Mouse (Mus musculus) right cerebral cortex, postnatal 36 days (tissue): ENCODE measurements around the gene Fbxo42.

Experiments
- DNase-seq, 2 experiments: peaks; one replicate each; pipeline ENCODE4 v3.0.0; 2022; ENCODE audit warnings: low spot score in 2 of 2, mixed read lengths in 1 of 2

Gene Fbxo42

DNA sequence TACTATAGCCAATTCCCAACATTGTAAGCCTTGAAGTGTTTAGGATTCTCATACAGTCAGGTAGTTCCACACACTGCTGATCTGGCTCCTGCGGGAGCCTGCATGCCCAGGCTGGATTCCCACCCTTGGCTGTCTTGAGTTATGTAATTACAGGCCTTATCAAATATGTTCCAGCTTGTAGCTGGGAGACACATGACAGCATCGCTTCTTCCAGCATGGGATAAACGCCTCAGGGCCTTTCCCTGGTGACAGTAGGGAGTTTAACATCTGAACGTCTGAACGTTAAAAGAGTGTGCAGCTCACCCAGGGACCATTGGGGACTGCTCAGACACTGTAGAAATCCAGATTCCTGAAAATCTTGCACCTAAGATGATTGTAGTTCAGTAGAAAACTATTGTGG lies 28.1 kb downstream of the Fbxo42 start:
- no peak for DNase-seq

DNA sequence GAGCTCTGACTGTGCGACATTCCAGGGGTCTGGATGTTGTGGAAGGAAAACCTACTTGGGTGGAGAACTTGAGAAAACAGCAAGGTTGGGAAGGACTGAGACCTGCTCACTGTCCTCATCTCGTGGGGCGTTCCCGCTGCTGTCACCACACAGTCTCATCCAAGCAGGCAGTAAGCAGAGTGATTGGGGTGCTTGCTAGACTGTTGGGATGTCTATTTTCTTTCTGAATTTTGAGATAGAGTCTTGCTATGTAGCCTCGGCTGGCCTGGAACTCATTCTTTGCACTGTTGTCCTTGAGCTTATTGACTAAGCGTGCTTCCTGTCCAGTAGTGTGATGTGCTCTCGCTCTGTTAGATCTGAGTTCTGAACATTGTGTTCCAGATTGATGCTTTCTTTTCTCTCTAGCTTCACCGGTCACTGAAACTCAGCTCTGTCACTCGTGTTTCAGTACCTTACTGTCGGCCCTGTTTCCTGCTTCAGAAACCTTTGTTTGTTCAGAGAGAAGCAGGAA lies 28.7 kb downstream of the Fbxo42 start:
- DNase-seq = no peak

DNA sequence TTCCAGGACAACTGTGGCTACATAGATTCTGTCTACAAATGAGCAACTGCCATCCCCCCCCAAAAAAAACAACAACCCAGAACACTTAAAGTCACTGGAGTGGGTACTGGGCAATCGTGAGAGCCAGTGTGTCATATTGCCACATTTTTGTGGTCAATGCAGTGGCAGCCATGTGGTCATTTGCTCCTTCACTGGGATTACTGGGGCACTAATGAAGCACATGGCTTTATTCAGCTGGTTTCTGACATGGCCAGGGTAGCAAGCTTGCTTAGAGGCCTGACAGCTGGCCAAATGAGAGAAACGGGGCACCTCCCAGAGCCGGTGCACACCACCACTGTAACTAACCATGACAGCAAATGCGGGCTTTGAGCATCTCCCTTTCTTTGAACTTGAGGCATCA lies 30.8 kb downstream of the Fbxo42 start:
- no peak for DNase-seq

DNA sequence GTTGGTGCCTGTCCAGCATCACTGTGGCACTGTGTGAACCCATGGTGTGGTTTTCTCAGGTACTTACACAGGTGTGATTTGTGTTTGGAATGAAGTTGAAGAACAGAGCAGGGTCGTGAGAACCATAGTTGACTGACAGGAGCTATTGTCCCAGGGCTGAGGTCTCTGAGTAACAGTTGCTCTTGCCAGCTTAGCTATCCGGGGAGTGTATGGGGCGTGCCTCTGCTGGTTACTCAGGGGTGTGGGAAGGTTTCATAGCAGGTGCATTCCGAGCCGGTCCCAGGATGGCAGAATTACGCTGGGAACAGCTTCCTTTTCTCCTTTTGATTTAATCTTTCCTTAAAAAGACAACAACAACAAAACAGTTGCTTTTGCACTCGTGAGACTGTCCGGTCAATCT lies 33.1 kb downstream of the Fbxo42 start:
- no peak for DNase-seq

DNA sequence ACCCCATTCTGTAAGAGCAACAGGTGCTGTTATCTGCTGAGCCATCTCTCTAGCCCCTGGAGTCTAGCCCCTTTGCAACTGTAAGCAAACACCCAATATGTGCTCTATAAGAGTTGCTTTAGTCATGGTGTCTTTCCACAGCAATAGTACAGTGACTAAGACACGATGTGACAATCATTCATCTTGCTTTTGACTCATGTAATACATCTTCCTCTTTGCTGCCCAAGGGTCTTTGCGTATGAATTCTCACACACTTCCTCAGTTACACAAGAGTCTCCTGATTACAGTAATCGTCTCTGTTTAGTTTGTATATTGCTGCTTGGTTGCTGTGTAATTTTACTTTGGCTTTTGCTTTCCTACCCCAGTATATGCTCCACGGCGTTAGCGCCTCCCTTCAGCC lies 34.3 kb downstream of the Fbxo42 start:
- DNase-seq = no peak

DNA sequence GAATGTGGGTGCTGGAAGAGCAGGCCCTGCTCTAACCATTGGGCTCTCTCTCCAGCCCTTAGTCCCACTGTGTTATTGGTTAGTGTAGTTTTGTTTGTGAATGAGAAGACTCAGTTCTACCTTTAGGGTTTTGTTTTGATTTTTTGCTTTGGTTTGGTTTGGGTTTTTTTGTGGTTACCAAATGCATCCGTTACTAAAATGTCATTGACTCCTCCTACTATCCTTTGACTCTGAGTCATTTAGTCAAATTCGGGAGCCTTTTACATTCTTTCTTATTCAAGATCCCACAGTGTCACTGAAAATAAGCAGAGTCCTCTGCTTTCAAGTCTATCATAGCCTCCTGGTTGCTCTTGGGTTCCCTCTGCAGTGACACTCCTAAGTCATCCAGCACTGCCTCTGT lies 36.2 kb downstream of the Fbxo42 start:
- no peak for DNase-seq

DNA sequence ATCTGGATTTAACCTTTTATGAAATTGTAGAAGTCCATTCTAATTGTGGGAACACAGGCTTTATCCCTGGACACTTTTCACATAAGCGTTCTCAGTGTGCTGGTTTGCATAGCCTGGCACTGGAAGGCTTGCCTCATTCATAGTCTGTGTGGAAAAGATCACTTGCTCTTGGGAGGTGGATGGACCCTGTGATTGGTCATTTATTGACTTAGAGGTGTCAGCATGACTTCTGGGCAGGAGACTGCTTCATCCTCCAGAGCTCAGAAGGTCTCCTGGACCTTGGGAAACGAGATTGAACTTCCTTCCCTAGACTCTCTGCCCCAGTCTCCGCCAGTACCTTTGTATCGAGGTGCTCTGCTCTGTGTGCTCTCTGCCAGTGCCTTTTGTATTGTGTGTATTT lies 36.7 kb downstream of the Fbxo42 start:
- DNase-seq = no peak

DNA sequence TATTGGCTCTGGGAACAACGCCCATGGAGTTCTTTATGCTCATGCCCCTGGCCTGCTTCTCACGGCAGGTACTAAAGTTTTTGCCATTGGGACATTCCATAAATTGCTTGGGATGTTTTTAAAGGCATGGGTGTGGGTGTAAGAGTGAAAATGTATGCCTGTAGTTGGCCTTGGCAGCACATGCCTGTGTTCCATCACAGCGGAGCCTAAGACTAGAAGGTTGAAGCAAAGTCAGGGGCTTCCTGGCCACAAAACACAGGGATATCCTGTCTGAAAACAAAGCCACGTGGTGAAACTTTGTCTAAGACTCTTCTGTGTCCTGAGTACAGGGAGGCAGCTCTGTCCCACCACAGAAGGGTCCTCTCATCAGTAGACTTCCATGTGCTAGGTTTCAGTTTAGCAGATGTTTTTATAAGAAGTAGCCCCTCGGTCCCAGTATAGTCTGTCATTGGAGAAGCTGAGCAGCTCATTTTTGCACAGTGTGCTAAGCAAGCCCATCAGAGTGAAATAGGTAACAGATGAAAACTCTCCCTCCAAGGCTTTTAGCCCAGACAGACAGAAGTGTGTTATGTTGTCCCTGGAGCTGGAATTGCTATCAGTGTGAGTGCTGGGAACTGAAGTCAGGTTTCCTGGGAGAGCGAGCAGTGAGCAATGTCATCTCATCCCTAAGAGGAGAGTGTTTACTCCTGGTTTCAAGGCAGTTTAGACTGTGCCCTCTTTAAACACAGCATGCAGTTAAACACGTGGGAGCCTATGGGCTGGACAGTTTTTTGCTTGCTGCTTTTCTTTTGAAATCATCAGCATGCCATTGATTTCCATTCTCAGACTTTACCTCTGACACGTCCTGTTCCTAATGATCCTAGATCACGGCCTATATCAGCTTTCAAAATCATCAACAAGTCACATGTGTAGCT lies 39.5 kb downstream of the Fbxo42 start:
- DNase-seq = no peak

DNA sequence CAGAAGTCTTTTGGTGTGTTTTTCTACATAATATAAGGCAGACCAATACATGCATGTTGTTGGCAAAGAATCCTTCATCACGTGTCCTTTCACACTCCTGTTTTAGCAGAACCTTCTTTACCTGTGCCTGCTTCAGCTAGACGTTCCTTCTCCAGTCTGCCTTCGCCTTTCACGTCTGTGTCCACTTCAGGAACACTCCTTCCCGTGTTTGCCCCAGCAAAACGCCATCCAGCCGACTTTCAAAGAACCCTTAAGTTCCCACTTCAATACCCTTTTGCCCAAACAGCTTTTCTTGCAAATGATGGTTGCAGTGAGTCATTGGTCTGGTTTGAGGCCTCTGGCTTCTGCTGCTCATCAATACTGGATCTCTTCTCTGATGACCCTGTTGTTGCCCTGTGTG lies 43.6 kb downstream of the Fbxo42 start:
- no peak for DNase-seq

DNA sequence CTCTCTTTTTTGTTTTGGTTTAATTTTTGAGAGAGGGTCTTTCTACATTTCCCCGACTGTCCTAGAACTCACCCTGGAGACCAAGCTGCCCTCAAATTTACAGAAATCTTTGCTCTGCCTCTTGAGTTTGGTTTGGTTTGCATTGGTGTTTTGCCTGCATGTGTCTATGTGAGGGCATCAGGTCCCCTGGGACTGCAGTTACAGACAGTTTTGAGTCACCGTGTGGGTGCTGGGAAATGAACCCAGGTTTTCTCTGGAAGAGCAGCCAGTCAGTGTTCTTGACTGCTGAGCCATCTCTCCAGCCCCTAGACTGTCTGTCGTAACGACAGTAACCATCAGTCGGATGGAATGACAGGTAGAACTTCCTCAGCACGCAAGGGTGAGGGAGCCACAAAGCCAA lies 46.8 kb downstream of the Fbxo42 start:
- DNase-seq = no peak

DNA sequence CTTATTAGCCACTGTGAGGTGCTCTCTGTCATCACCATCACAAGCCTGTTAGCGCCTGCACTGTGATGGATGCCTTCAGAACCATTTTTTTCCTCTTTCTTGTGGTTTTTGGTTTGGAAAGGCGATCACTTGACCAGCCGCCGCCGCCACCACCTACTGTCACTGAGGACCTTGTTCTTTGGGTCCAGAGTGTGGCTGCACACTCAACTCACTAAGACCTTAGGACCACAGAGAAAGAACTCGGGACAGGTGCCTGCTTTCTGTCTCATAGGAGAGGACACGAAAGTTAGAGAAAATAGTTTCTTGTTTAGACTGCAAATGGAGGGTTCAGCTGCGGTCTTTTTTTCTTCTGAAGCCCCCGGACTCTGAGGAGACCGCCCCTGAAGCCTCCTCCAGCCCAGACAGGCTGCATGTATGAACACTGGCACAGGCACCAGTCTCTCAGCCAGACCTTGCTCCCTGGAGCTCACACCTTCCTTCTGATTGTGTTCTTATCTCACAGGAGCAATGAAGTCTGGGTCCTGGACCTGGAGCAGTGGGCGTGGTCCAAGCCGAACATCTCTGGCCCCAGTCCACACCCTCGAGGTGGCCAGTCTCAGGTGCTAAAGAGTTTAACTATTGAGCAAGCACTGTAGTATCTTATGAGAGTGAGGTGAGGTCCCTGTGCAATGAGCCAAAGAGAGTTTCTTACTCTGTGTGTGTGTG lies 49.4 kb downstream of the Fbxo42 start:
- DNase-seq = no peak

DNA sequence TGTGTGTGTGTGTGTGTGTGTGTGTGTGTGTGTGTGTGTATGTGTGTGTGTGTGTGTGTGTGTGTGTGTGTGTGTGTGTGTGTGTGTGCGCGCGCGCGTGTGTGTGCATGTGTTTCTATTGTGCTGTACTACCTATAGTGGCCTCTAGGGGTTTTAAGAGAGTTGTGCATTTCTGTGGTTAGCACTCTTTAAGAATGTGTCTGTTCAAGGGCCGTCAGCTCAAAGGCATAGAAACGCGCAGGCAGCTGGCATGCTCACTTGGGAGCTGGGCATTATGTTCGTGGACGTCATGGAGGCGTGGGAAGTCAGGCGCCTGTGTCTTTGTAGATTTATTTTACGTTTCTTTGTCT lies 49.9 kb downstream of the Fbxo42 start:
- no peak for DNase-seq

DNA sequence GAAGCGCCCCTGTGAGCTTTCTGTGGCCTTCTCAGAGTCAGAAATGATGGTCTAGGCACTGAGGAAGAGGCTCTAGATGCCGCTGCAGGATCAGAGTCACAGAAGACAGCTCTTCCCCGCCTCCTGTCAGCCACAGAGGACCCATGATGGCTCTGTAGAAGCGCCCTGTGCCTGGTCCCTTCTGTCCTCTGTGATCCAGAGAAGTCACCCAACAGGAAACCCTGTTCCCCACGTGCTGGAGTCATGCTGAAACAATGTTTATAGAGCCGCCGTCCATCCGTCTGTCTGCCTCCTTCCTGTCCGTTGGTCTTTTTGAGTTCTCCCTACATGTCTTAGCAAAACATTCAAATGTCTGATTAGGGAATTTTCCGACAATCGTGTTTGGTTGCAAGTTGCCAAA lies 53.2 kb downstream of the Fbxo42 start:
- no peak for DNase-seq

DNA sequence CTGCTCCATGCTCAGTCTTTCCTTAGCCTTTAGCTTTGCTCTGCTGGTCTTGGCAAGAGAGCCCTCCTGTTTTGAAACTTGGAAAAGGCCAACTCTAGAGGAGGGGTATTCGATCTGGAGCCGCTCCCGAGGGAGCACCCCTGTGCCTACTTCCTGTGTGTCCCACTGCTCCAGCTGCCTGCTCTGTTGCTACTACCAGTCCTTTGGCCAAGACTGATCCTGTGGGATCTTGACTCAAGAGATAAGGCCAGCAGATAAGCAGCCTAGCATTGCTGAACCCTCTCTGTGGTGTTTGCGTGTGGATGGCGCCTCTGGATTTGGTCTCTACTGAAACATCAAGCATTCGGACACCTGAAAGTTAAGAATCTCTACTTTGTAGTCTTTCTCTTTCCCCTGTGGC lies 54.5 kb downstream of the Fbxo42 start:
- no peak for DNase-seq

DNA sequence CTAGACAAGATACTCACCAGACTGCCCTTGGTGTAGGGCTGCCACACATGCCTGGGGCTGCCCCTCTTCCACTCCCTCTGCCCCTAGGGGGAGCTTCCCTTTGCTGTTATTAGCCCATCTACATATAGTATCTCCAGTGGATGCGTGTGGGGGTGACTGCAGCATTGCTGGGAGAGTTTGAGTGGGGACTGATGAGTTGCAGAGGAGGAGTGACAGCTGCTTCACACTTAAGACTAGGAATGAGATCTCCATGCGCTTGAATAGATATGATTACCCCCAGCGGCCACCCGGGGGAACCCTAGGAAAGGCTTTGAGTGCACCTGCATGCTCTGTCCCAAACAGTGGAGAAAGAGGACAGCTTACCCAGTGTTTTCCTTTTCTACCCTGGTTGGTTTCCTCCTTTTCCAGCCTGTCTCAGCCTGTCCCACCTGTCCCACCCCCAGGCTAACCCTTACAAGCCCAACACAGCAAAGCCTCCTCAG lies 56.9 kb downstream of the Fbxo42 start:
- DNase-seq = no peak

DNA sequence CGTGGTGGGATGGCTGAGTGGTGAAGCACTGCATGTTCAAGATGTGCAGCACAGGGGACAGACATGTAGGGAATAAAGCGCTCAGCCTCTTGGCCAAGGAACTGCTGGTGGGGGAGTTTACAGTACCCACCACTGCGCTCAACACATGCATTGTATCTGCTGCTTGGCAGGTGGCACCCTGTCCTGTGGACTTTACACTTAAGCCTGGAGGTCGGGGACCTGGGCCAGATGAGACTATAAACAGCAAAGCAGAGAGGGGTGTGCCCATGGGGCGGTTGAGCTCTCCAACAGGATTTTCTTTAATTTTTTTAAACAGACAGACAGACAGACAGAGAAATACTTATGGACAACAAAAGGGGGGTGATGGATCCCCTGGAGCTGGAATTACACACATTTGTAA lies 59.4 kb downstream of the Fbxo42 start:
- no peak for DNase-seq

DNA sequence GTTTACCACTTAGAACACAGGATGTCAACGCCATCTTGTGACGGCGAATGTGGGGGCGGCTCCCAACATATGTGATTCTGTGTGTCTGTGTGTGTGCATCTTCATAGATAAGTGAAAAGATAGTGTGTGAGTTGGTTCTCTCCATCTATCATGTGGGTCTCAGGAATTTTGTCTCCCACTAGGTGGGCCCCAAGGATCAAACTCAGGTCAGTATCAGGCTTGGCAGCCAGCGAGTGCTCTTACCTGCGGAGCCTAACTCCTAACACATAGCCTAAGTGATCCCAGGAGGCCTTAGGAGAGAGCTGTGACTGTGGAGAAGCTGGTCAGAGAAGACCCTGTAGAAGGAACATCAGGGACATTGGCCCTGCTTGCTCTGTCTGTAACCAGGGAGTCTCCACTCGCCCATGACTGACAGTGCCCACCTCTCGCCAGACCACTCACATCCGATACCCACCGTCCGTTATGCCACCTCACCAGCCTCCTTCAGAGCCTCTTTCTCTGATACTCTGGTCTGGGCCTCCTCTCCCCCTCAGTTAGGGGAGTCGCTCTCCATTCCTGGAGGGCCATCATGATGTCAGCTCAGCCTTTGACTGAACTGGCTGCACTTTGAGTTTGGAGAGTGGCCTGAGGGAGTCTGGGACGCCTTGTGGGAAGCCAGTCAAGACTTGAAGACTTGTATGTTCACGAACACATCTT lies 63.0 kb downstream of the Fbxo42 start:
- DNase-seq = no peak

DNA sequence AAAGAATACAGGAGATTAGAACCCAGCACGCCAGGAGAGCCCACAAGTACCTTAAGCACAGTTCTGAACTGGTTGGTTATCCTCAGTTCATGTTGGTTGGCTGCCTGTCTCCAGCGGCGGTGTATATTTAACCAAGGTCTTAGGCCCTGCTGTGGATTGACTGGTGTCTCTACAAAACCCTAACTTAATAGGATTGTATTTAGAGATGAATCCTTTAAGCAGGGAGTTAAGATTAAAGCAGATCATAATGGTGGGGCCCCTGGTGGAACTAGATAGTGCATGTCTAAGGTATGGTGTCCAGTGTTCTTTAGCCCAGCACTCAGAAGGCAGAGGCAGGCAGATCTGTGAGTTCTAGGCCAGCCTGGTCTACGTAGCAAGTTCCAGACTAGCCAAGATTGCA lies 63.9 kb downstream of the Fbxo42 start:
- no peak for DNase-seq

DNA sequence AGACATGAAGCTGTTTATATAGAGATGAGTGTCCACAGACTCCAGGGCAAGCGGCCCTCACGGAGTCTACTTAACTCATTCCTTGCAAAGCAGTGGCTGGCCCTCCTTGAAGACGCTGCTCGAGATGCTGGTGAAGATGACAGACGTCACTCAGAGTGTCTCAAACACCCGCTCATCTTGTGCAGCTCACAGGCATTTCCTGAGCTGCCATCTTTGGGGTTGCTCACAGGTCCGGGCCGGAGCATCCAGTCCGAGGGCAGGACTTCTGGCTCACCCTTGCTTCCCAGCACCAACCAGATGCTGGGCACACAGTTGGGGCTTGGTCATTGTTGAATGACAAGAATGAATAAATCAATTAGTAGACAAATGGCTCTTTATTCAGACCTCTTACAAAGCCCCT lies 65.2 kb downstream of the Fbxo42 start:
- DNase-seq = no peak

DNA sequence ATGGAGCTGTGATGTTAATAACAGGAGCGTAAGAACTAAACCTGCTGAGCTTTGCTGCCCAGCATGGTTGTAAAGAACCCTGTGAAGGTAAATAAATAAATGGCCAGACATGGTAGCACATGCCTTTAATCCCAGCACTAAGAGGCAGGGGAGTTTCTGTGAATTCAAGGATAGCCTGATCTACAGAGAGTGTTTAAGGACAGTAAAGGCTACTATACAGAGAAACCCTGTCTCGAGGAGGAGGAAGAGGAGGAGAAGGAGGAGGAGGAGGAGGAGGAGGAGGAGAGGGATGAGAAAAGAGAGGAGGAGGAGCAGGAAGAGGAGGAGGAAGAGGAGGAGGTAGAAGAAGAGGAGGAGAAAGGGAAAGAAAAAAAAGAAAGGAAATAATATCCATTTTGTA lies 65.6 kb downstream of the Fbxo42 start:
- DNase-seq = no peak

DNA sequence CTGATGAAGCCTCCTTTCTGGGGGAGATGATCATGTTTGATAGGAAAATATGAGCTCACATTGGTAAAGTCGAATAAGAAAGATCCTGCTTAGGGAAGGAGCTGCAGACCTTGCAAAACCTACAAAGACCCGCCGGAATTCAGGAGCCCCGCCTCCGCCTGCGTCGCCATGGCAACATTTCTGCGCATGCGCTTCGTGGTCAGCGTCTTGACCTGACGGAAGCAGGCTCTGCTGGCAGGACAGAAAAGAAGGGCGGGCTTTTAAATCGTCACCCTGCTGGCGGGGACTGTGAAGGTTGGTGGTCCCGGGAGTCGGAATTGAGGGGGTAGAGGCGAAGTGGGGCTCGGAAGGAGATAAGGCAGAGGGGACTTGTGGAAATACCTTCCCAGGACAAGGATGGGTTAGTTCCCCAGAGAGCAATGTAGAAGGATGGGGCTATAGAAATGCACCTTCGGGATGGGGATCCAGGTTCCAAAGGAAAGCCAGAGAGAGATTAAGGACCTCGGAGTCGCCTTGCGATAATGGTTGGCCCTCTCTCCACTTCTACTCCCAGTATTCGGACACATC lies 66.1 kb downstream of the Fbxo42 start, which contains the start of gene Rsg1:
Rsg1 (plus strand) TSS at position 187 of the 567 bp plus-strand sequence.
- peak; percentile 89 to 93 for DNase-seq

DNA sequence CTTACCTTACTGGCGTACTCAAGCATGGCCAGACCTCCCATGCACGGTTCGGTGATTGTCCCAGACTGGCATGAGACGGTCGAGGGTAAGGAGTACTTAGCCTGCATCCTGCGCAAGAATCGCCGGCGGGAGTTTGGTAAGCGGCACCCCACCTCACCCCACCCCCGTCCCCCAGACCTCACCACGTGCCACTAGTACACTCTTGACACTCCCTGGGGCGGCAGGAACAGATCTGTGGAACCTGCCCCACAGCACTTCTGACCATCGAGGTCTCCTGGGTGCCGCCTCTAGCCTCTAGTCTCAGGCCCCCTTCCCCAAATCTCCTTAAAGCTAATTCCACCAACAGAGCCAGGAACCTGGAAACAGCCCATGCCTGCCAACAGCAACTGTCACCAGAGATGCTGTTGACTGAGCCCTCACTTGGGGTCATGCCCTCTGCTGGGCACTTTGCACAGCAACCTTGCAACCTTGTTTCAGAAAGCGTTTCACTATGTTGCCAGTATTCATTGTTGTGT lies 66.7 kb downstream of the Fbxo42 start:
- no peak for DNase-seq
